Mouse (Mus musculus): ENCODE results near the gene Mkrn2os. TPM values are rescaled to one million over a fixed set of nuclear protein-coding genes. Genes with fewer than 3 reads are reported as not detected.
"Not testable (repeated sequence)": the region's sequence is repeated elsewhere in the genome, so short reads cannot be mapped to it uniquely, and the experiment has no call there.

Gene Mkrn2os
- total RNA-seq (2021): under 1 TPM in 1 of 2 experiments, not detected in 1; 0.20 TPM
- long read RNA-seq, experiment 1: 0 reads
- long read RNA-seq, experiment 2: 0 reads

DNA sequence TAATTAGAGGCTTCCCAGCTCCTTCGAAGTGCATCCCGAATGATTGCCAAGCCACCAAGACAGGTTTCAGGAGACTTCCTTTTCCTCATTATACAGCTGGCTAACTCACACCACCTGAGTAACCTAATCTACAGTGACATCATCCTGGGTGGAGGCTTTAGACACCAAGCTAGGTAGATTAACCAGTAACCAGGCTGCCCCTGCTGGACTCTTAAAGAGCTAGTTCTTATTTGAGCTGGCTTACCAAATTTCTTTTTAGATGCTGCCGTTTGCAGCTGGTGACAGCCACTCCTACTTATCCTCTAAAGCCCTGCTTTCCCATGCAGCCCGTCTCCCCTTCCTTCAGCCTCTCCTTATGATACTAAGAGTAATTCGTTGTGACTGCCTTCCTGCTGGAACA lies at the start of gene Mkrn2os:
Mkrn2os (minus strand) TSS at position 119 of the 400 bp plus-strand sequence.
- DNase-seq: no peak
- intact Hi-C loops (cut with DNase I): no loop called here

DNA sequence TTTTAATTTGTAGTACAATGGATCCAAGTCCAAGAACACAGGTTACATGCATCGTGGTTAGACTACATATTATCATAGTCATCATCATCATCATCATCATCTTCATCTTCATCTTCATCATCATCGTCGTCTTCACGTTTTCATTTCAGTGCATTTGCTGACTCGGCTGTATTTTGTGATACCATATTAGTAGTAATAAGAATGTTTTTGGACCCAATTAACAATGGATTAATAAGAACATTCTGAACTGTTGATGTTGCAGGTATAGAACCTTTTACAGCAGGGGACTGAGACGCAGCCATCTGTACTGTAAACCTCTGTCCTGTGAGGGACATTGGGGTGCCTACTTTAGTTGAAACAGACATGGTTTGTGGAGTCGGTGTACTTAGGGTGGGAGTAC lies 45.8 kb upstream of the Mkrn2os start:
- DNase-seq: not testable (repeated sequence)

GRCm38 (mm10) chr6:115634015-115634414 lies 41.6 kb upstream of the Mkrn2os start:
- intact Hi-C loops (cut with DNase I): no loop called here
- DNase-seq: no peak

More for the DNA sequence above, 45.8 kb upstream of the Mkrn2os start:
- intact Hi-C loops (cut with DNase I): not testable (repeated sequence)

GRCm38 (mm10) chr6:115631056-115631795 lies 38.9 kb upstream of the Mkrn2os start:
- intact Hi-C loops (cut with DNase I): no loop called here
- DNase-seq: no peak

- no peak for DNase-seq
- intact Hi-C loops (cut with DNase I): no loop called here
Measured at GRCm38 (mm10) chr6:115626121-115626520, 33.7 kb upstream of the Mkrn2os start.

DNA sequence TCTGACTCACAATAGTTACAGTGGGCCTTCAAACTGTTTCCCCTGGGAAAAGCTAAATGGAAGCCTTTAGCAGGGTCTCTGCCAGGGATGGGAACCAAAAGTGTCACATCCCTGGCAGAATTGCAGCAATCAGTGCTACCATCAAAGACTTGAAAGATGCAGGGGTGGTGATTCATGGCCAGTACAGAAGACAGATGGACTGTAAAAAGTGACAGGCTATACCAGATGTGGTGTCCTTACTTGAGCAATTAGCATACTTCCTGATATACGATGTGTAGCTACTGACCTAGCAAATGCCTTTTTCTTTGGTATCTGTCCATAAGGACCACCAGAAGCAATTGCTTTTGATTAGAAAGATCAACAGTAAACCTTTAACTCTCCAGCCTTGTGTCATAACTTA lies 28.6 kb upstream of the Mkrn2os start:
- DNase-seq: no peak
- intact Hi-C loops (cut with DNase I): loop anchor here (5.0 kb wide), 2 partner anchors 56 to 96 kb away; partner anchors contain the start of gene Raf1

- intact Hi-C loops (cut with DNase I): loop anchor here (5.0 kb wide), 2 partner anchors 57 to 97 kb away; partner anchors contain the start of gene Raf1
Measured at GRCm38 (mm10) chr6:115619818-115620217, 27.4 kb upstream of the Mkrn2os start.

DNA sequence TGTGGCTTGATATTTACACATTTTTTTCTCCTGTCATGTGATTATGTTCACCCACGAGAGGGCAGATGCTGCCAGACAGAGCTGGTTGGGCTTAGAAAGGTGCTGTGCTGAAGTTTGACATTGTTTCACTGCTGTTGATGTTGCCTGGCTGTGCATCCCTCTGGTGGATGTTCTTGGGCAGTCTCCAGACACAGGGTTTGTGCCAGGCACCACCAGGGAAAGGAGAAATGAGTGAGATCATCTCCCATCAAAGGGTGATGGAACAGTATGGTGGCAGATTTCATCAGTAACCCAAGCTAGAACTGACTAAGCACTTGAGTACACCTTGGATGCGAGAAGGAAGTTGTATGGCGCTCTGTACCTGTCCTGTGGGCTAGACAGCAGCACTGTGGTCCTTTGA lies 23.6 kb upstream of the Mkrn2os start:
- intact Hi-C loops (cut with DNase I): no loop called here
- DNase-seq: no peak

More at GRCm38 (mm10) chr6:115619818-115620217, 27.4 kb upstream of the Mkrn2os start:
- DNase-seq: no peak

DNA sequence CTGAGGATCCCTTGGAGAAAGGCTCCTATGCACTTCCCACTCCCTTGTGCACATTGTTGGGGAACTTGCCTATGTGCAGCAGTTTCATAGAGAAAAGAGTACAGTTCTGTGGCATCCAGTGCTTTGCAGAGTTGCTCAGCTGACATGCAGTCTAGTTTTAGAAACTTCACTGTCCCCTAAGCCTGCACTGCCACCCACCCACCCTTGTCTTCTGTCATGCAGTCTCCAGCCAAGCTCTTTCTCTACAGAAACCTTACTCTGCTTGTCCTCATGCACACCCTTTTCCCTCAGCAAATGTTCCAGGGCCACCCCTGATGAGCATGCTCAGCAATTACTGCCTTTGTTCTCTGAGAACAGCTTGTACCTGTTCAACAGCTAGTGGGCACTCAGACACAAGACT lies 21.4 kb upstream of the Mkrn2os start:
- intact Hi-C loops (cut with DNase I): no loop called here
- DNase-seq: no peak

DNA sequence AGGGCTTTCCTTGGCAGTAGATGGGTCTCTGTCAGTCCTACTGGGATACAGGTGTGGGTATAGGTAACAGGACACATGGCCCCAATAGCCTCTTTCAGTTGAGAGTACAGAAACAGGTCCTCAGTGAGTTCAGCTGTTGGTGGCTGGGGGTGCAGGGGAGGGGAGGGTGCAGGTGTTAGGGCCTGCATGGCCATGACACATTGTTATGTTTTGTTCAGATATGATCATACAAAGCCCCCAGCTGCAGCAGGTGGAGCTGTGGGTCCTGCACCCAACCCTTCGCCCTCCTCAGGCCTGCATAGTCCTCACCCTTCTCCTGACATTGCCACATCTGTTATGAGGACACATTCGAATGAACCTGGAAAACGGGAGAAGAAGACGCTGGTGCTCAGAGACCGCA lies 17.9 kb upstream of the Mkrn2os start:
- no peak for DNase-seq
- intact Hi-C loops (cut with DNase I): no loop called here

DNA sequence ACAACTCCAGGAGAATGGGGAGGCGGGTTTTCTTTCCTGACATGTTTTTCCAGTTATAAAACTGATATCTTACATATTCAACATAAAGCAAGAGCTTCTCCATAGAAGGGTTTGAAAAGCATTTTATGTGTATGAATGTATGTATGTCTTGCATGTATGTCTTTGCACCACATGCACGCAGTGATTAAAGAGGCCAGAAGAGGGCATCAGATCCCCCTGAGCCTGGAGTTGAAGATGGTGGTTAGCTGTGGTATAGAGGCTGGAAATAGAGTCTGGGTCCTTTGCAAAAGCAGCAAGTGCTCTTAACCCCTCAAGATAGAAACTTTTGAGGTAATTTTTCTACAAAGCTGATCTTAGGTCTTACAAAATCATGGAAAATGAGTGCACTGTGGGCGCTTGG lies 16.7 kb upstream of the Mkrn2os start:
- no peak for DNase-seq
- intact Hi-C loops (cut with DNase I): no loop called here

DNA sequence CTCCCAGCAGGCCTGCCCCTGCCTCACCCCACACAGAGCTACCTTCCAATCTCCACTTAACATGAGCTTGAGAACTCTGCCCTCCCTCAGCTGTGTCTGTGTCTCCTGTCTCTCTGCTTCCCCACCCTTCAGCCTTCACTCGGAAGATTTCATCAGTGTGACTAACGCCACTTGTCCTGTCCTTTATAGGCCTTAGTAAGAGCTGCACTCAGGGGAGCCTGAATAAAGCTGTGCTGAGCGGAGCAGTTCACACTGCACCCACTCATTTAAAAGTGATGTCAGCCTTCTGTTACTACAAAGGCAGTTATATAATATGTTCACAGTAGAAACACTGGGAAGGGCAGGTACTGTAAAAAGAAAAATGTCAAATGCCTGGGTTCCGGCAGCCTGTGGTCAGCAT lies 15.1 kb upstream of the Mkrn2os start:
- DNase-seq: no peak
- intact Hi-C loops (cut with DNase I): no loop called here

GRCm38 (mm10) chr6:115606461-115606860 lies 14.1 kb upstream of the Mkrn2os start:
- no peak for DNase-seq
- intact Hi-C loops (cut with DNase I): no loop called here

DNA sequence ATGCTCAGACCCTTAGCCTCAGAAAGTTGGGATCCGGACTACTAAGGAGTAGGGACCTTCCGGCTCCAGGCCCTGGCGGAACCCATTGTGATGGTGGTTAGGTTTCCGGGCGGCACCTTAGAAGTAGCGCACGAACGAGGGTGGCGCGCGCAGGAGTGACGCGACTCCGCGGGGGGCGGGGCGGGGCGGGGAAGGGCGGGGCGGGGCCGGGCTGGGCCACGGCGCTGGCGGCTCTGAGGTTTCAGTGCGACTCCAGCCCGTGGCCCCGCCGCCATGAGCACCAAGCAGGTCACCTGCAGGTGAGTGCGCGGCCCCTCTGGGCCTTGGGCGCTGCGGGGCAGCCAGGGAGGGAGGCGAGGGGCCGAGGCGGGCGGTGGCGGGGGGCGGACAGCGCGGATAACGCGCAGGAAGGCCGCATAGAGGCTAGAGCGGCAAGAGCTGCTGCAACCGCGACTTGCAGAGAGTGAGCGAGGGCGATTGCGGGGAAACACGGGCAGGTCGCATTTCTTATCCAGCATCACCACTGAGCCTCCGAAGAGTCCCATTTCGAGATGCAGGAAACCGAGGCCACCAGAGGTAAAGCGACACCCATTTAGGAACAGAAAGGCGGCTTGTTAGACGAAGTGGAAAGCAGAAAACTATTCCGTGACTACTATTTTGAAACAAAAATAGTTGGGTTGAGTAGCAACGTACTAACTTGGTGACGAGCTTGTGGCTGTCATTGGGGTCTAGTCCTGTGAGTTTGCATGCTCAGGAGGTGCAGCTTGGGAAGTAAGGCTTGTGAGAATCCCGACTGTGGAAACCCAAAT lies 9.5 kb upstream of the Mkrn2os start, which contains the start of gene Mkrn2:
Mkrn2 (plus strand) TSS at position 188 of the 809 bp plus-strand sequence.
- intact Hi-C loops (cut with DNase I): no loop called here
- peak; percentile 73 to 81 for DNase-seq

DNA sequence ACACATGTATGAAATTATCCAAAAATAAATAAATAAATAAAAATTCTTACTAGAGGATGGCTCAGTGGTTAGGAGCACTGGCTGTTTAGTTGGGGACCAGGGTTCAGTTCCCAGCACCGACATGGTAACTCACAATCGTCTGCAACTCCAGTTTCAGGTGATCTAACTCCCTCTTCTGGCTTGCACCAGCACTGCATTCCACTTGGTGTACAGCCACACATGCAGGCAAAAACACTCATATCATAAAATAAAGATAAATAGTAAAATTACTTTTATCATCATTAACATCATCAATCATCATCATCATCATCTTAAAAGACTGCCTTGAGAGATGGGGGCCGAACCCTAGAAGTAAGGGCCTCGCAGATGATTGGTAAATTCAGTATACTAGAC lies 8.9 kb upstream of the Mkrn2os start:
- intact Hi-C loops (cut with DNase I): no loop called here
- no peak for DNase-seq

GRCm38 (mm10) chr6:115595667-115596066 lies 3.3 kb upstream of the Mkrn2os start:
- intact Hi-C loops (cut with DNase I): no loop called here
- DNase-seq: no peak

GRCm38 (mm10) chr6:115594463-115594862 lies 2.1 kb upstream of the Mkrn2os start:
- no peak for DNase-seq
- intact Hi-C loops (cut with DNase I): no loop called here

DNA sequence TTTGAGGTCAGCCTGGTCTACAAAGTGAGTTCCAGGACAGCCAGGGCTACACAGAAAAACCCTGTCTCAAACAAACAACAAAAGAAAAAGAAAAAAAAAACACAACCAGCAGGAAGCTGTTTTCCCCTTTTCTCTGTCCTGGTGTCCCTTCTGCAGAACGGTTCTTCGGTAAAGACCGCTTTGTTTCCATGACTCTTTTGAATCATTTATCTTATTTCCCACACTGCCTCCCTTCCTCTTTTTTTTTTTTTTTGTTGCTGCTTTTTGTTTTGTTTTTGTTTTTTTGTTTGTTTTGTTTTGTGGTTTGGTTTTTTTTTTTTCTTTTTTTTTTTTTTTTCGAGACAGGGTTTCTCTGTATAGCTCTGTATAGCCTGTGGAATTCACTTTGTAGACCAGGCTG lies 876 bp upstream of the Mkrn2os start:
- no peak for DNase-seq
- intact Hi-C loops (cut with DNase I): no loop called here

GRCm38 (mm10) chr6:115591692-115592359 lies 550 bp downstream of the Mkrn2os start:
- DNase-seq: no peak
- intact Hi-C loops (cut with DNase I): no loop called here

DNA sequence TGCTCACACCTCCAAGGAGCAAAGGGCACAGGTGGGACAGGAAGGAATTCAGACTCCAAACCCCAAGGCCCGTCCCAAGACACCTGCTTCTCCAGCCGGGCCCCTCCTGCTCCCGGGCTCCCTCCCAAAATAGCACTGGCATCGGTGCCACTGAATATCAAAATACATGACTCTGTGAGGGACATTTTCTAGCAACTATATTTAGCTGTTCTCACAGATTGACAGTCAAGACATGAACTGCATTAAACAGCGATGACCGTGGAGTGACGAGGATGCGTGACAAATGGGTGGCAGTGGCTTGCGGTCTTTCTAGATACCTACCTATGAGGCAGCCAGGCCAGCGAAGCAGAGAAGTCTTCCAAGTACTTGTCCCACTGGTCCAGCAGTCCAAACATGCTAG lies 6.1 kb downstream of the Mkrn2os start:
- intact Hi-C loops (cut with DNase I): no loop called here
- DNase-seq: peak; percentile 28 to 35

DNA sequence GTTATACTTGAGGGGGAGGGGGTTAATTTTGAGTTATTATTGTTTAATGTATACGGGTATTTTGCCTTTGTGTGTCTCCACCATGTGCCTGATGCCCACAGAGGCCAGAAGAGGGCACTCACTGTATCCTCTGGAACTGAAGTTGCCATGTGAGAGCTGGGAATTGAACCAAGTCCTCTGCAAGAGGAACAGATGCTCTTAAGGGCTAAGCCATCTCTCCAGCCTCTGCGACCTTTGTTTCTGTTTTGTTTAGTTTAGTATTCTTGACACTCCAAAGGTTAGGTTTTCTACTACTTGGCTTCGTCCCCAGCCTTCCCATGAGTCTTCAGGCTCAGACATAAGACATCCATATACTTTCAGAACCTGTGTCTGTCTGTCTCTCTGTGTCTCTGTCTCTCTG lies 8.2 kb downstream of the Mkrn2os start:
- intact Hi-C loops (cut with DNase I): no loop called here
- DNase-seq: no peak
